Comparison of ENCODE assay signal across 24 mouse cellular contexts in genomic region chr1:53751144-53751543, GRCm38 (mm10). TPM values are rescaled to one million over a fixed set of nuclear protein-coding genes. Genes with fewer than 3 reads are reported as not detected.
DNase-seq lines count a peak whose midpoint lies in the region; TF ChIP-seq lines count a peak whose summit lies in the region.
"Had no signal": no experiment of that assay in that cellular context is flagged by ENCODE, and none has a peak within 500 bp of the region (broad histone marks: within the 10 kb centered on the region; RNA-seq: fewer than 3 reads in every experiment).

No protein-coding gene starts in this region.

- H3K36me3 ChIP-seq in E14TG2a.4 (ENCODE audit: insufficient read depth, low read length) (peaks cover 6% of the 10 kb centered on the region), myocyte (ENCODE audit: control insufficient read depth, insufficient read depth) (peaks cover 15% of the 10 kb centered on the region)
- H3K36me3 ChIP-seq: embryonic facial prominence, embryonic 10.5 days; embryonic facial prominence, embryonic 12.5 days; forebrain, embryonic 10.5 days; forebrain, embryonic 12.5 days had no signal

- peaks cover 16% of the 10 kb centered on the region for H3K9me3 ChIP-seq in E14TG2a.4 (ENCODE audit: low read length)
- H3K9me3 ChIP-seq: embryonic facial prominence, embryonic 10.5 days; embryonic facial prominence, embryonic 12.5 days; forebrain, embryonic 10.5 days; forebrain, embryonic 12.5 days; G1E had no signal

- peak overlapping the region; percentile 49; the same call in 1 of the 2 replicates for H3K4me3 ChIP-seq in E14TG2a.4 (replicated peaks; ENCODE audit: low read length)
- H3K4me3 ChIP-seq in myocyte = no peak overlapping the region
- H3K4me3 ChIP-seq: embryonic facial prominence, embryonic 10.5 days; embryonic facial prominence, embryonic 12.5 days; erythroblast, embryonic 14.5 days; forebrain, embryonic 10.5 days; forebrain, embryonic 12.5 days had no signal

- H3K4me2 ChIP-seq in myocyte (ENCODE audit: low read depth) = no peak overlapping the region
- H3K4me2 ChIP-seq: embryonic facial prominence, embryonic 12.5 days; forebrain, embryonic 12.5 days had no signal

- TF ChIP-seq CTCF in E14TG2a.4 (conservative IDR thresholded peaks at IDR 0.05; ENCODE audit: low read length) = no peak

- no peak for TF ChIP-seq POLR2A in myocyte (IDR thresholded peaks at IDR 0.05; ENCODE audit: insufficient read length, low read depth)

- H3ac ChIP-seq in myocyte (ENCODE audit: control insufficient read depth, insufficient read length) = no peak overlapping the region

- peaks cover 41% of the 10 kb centered on the region for H3K4me1 ChIP-seq in E14TG2a.4 (replicated peaks; ENCODE audit: low read depth, low read length)
- H3K4me1 ChIP-seq: embryonic facial prominence, embryonic 10.5 days; embryonic facial prominence, embryonic 12.5 days had no signal

- no peaks in the 10 kb centered on the region for H3K79me2 ChIP-seq in myocyte (ENCODE audit: control insufficient read depth, insufficient read depth)

- H3K27me3 ChIP-seq in E14TG2a.4 (ENCODE audit: insufficient read depth, low read length) (no peaks in the 10 kb centered on the region), myocyte (ENCODE audit: control insufficient read depth, insufficient read depth, insufficient read length) (no peaks in the 10 kb centered on the region)
- H3K27me3 ChIP-seq: CH12.LX; embryonic facial prominence, embryonic 12.5 days; forebrain, embryonic 12.5 days had no signal

- peak; percentile 75 for DNase-seq in ES-CJ7 (ENCODE audit: low read depth, low spot score)
- peak; percentile 79 for DNase-seq in R1 (ENCODE audit: low read depth, low spot score)
- no peak for DNase-seq in heart, adult 18-20 months
- DNase-seq in natural killer cell, adult 2 months (ENCODE audit: low spot score in 2 of 2) = no peak
- no peak for DNase-seq in spleen, postnatal 36 days (ENCODE audit: low spot score in 2 of 2)
- no peak for DNase-seq in Muller cell, postnatal 12 days (ENCODE audit: inconsistent ontology term)
- DNase-seq: adrenal gland, adult 2 months; adrenal gland, postnatal 10 days; adrenal gland, postnatal 25 days; B cell, adult 2 months; cerebellum, adult 11 months; cerebellum, adult 2 months; cerebellum, adult 9-10 months; cerebellum, postnatal 10 days; cerebellum, postnatal 25 days had no signal

TF ChIP-seq in myocyte, 11 proteins besides CTCF, POLR2A, EP300 and RAD21:
- peak; percentile 28 for TF ChIP-seq POLR2AphosphoS2 (IDR thresholded peaks at IDR 0.05; ENCODE audit: insufficient read length, low read depth)
- no peak for TF ChIP-seq MYOG (IDR thresholded peaks at IDR 0.05; ENCODE audit: control insufficient read depth in 1 of 3, insufficient read depth in 1 of 3, insufficient read length in 2 of 3, low read depth in 2 of 3)
- no peak for TF ChIP-seq USF1 (IDR thresholded peaks at IDR 0.05; ENCODE audit: low read depth)
- no peak for TF ChIP-seq E2F4 (IDR thresholded peaks at IDR 0.05; ENCODE audit: insufficient read depth)

RNA-seq across cellular contexts. Expression of gene Stk17b, which starts 33.9 kb away (rescaled TPM):
- 28.4 TPM for polyA plus RNA-seq in myocyte (2012; fragmentation: generic; extraction: Trizol)
- total RNA-seq in heart, adult 18-20 months (2021) = 10 to 100 TPM; 12.5 to 17.3 TPM

RNA-seq across cellular contexts. Expression of gene Dnah7a, which starts 44.6 kb away (rescaled TPM):
- not detected for polyA plus RNA-seq in myocyte (2012; fragmentation: generic; extraction: Trizol)
- under 1 TPM in 1 of 2 experiments, not detected in 1; 0.13 TPM for total RNA-seq in heart, adult 18-20 months (2021)
- polyA plus RNA-seq: adrenal gland, adult 2 months; erythroblast, embryonic 14.5 days; G1E had no signal

Comparison
In these comparisons a context has a peak if more than half of its experiments do, and no peak if none do; other contexts are left out.
1. DNase-seq: peak in ES-CJ7 (single experiment) and R1 (single experiment); none in heart, adult 18-20 months (0 of 2), natural killer cell, adult 2 months (0 of 2), spleen, postnatal 36 days (0 of 2) and Muller cell, postnatal 12 days (single experiment).